Mouse (Mus musculus): Measurements from ENCODE around the gene Fpgs. TPM values are rescaled to one million over a fixed set of nuclear protein-coding genes. Genes with fewer than 3 reads are reported as not detected.

The Fpgs gene
- polyA plus RNA-seq, 1 experiment from 2014 or later = 34.8 TPM

GRCm38 (mm10) chr2:32671147-32671546 lies 32.8 kb downstream of the Fpgs start:
- no peak overlapping the region for H3K4me3 ChIP-seq
- H3K9me3 ChIP-seq = no peaks in the 10 kb centered on the region
- no peaks in the 10 kb centered on the region for H3K27me3 ChIP-seq (ENCODE audit: insufficient read depth, poor library complexity, severe bottlenecking)
- no peak for DNase-seq (ENCODE audit: low spot score)
- WGBS = 82% methylated on average over 9 of the region's 9 CpGs
- peaks cover 54% of the 10 kb centered on the region for H3K36me3 ChIP-seq
- peaks cover 37% of the 10 kb centered on the region for H3K4me1 ChIP-seq
- H3K27ac ChIP-seq = 0 out of 2 replicates have a peak overlapping the region, but pooled peaks have one; percentile 13

GRCm38 (mm10) chr2:32669876-32670275 lies 34.1 kb downstream of the Fpgs start:
- H3K36me3 ChIP-seq = peaks cover 43% of the 10 kb centered on the region
- 57% methylated on average over 3 of the region's 3 CpGs for WGBS
- H3K27ac ChIP-seq = no peak overlapping the region
- H3K4me3 ChIP-seq = no peak overlapping the region
- H3K9me3 ChIP-seq = no peaks in the 10 kb centered on the region
- H3K27me3 ChIP-seq (ENCODE audit: insufficient read depth, poor library complexity, severe bottlenecking) = no peaks in the 10 kb centered on the region
- H3K4me1 ChIP-seq = peaks cover 50% of the 10 kb centered on the region
- DNase-seq (ENCODE audit: low spot score) = no peak

- Histone ChIP-seq H3K27me3 (ENCODE audit: insufficient read depth, poor library complexity, severe bottlenecking) (no peaks in the 10 kb centered on the region), H3K36me3 (peaks cover 27% of the 10 kb centered on the region), H3K27ac (peak overlapping the region; percentile 83), H3K4me1 (peaks cover 48% of the 10 kb centered on the region), H3K9me3 (no peaks in the 10 kb centered on the region), H3K4me3 (no peak overlapping the region)
- DNase-seq (ENCODE audit: low spot score) = no peak
- WGBS = 81% methylated on average over 7 of the region's 7 CpGs
Measured at GRCm38 (mm10) chr2:32668176-32668575, 35.8 kb downstream of the Fpgs start.

- Histone ChIP-seq H3K27me3 (ENCODE audit: insufficient read depth, poor library complexity, severe bottlenecking) (no peaks in the 10 kb centered on the region), H3K27ac (peak overlapping the region; percentile 83), H3K4me3 (no peak overlapping the region), H3K4me1 (peaks cover 44% of the 10 kb centered on the region), H3K36me3 (peaks cover 23% of the 10 kb centered on the region), H3K9me3 (no peaks in the 10 kb centered on the region)
- peak; percentile 86 for DNase-seq (ENCODE audit: low spot score)
- 27% methylated on average over 11 of the region's 11 CpGs for WGBS
Measured at GRCm38 (mm10) chr2:32667775-32668174, 36.2 kb downstream of the Fpgs start.

- H3K9me3 ChIP-seq = no peaks in the 10 kb centered on the region
- 69% methylated on average over 6 of the region's 6 CpGs for WGBS
- H3K27me3 ChIP-seq (ENCODE audit: insufficient read depth, poor library complexity, severe bottlenecking) = no peaks in the 10 kb centered on the region
- peaks cover 14% of the 10 kb centered on the region for H3K36me3 ChIP-seq
- peak overlapping the region; percentile 59 for H3K27ac ChIP-seq
- no peak for DNase-seq (ENCODE audit: low spot score)
- H3K4me1 ChIP-seq = peaks cover 46% of the 10 kb centered on the region
- H3K4me3 ChIP-seq = no peak overlapping the region
Measured at GRCm38 (mm10) chr2:32665853-32666252, 38.1 kb downstream of the Fpgs start.

- Histone ChIP-seq H3K4me3 (no peak overlapping the region), H3K27ac (peak overlapping the region; percentile 59), H3K9me3 (no peaks in the 10 kb centered on the region), H3K27me3 (ENCODE audit: insufficient read depth, poor library complexity, severe bottlenecking) (no peaks in the 10 kb centered on the region), H3K36me3 (peaks cover 13% of the 10 kb centered on the region), H3K4me1 (peaks cover 46% of the 10 kb centered on the region)
- no peak for DNase-seq (ENCODE audit: low spot score)
- 70% methylated on average over 8 of the region's 8 CpGs for WGBS
Measured at GRCm38 (mm10) chr2:32665345-32665744, 38.6 kb downstream of the Fpgs start.

- no peak for DNase-seq (ENCODE audit: low spot score)
- WGBS = 55% methylated on average over 5 of the region's 5 CpGs
- Histone ChIP-seq H3K4me3 (no peak overlapping the region), H3K27me3 (ENCODE audit: insufficient read depth, poor library complexity, severe bottlenecking) (no peaks in the 10 kb centered on the region), H3K4me1 (peaks cover 42% of the 10 kb centered on the region), H3K27ac (peak overlapping the region; percentile 88), H3K36me3 (peaks cover 12% of the 10 kb centered on the region), H3K9me3 (no peaks in the 10 kb centered on the region)
Measured at GRCm38 (mm10) chr2:32662291-32662690, 41.7 kb downstream of the Fpgs start.

- no peaks in the 10 kb centered on the region for H3K27me3 ChIP-seq (ENCODE audit: insufficient read depth, poor library complexity, severe bottlenecking)
- H3K4me1 ChIP-seq = peaks cover 43% of the 10 kb centered on the region
- H3K27ac ChIP-seq = peak overlapping the region; percentile 88
- H3K9me3 ChIP-seq = no peaks in the 10 kb centered on the region
- peaks cover 13% of the 10 kb centered on the region for H3K36me3 ChIP-seq
- no peak overlapping the region for H3K4me3 ChIP-seq
- WGBS = 14% methylated on average over 7 of the region's 7 CpGs
- peak; percentile 87 for DNase-seq (ENCODE audit: low spot score)
Measured at GRCm38 (mm10) chr2:32661509-32662107, 42.3 kb downstream of the Fpgs start.

- DNase-seq (ENCODE audit: low spot score) = no peak
- peaks cover 13% of the 10 kb centered on the region for H3K36me3 ChIP-seq
- H3K4me1 ChIP-seq = peaks cover 49% of the 10 kb centered on the region
- WGBS = 80% methylated on average over 2 of the region's 2 CpGs
- H3K27ac ChIP-seq = peak overlapping the region; percentile 19; the same call in 1 of the 2 replicates
- H3K9me3 ChIP-seq = no peaks in the 10 kb centered on the region
- H3K27me3 ChIP-seq (ENCODE audit: insufficient read depth, poor library complexity, severe bottlenecking) = no peaks in the 10 kb centered on the region
- H3K4me3 ChIP-seq = no peak overlapping the region
Measured at GRCm38 (mm10) chr2:32658873-32659272, 45.1 kb downstream of the Fpgs start.

GRCm38 (mm10) chr2:32655826-32656225 lies 48.1 kb downstream of the Fpgs start:
- peak overlapping the region; percentile 29; the same call in 1 of the 2 replicates for H3K4me3 ChIP-seq
- peaks cover 9% of the 10 kb centered on the region; the same call in 1 of the 2 replicates for H3K36me3 ChIP-seq
- H3K9me3 ChIP-seq = no peaks in the 10 kb centered on the region
- no peaks in the 10 kb centered on the region for H3K27me3 ChIP-seq (ENCODE audit: insufficient read depth, poor library complexity, severe bottlenecking)
- H3K4me1 ChIP-seq = peaks cover 48% of the 10 kb centered on the region
- 41% methylated on average over 12 of the region's 12 CpGs for WGBS
- peak; percentile 85 for DNase-seq (ENCODE audit: low spot score)
- H3K27ac ChIP-seq = peak overlapping the region; percentile 87

- Histone ChIP-seq H3K9me3 (no peaks in the 10 kb centered on the region), H3K4me1 (peaks cover 48% of the 10 kb centered on the region), H3K27me3 (ENCODE audit: insufficient read depth, poor library complexity, severe bottlenecking) (no peaks in the 10 kb centered on the region), H3K27ac (peak overlapping the region; percentile 87), H3K4me3 (peak overlapping the region; percentile 29; the same call in 1 of the 2 replicates), H3K36me3 (peaks cover 9% of the 10 kb centered on the region; the same call in 1 of the 2 replicates)
- no peak for DNase-seq (ENCODE audit: low spot score)
- 71% methylated on average over 3 of the region's 3 CpGs for WGBS
Measured at GRCm38 (mm10) chr2:32655394-32655744, 48.6 kb downstream of the Fpgs start.

- WGBS = 56% methylated on average over 14 of the region's 14 CpGs
- peaks cover 9% of the 10 kb centered on the region; the same call in 1 of the 2 replicates for H3K36me3 ChIP-seq
- H3K27me3 ChIP-seq (ENCODE audit: insufficient read depth, poor library complexity, severe bottlenecking) = no peaks in the 10 kb centered on the region
- DNase-seq (ENCODE audit: low spot score) = no peak
- H3K9me3 ChIP-seq = no peaks in the 10 kb centered on the region
- peaks cover 48% of the 10 kb centered on the region for H3K4me1 ChIP-seq
- no peak overlapping the region; the same call in 1 of the 2 replicates for H3K4me3 ChIP-seq
- peak overlapping the region; percentile 87 for H3K27ac ChIP-seq
Measured at GRCm38 (mm10) chr2:32654743-32655393, 49.1 kb downstream of the Fpgs start.

- peaks cover 46% of the 10 kb centered on the region for H3K4me1 ChIP-seq
- H3K4me3 ChIP-seq = 0 out of 2 replicates have a peak overlapping the region, but pooled peaks have one; percentile 2
- no peaks in the 10 kb centered on the region for H3K9me3 ChIP-seq
- DNase-seq (ENCODE audit: low spot score) = no peak
- peak overlapping the region; percentile 87 for H3K27ac ChIP-seq
- peaks cover 9% of the 10 kb centered on the region; the same call in 1 of the 2 replicates for H3K36me3 ChIP-seq
- WGBS = 21% methylated on average over 7 of the region's 7 CpGs
- no peaks in the 10 kb centered on the region for H3K27me3 ChIP-seq (ENCODE audit: insufficient read depth, poor library complexity, severe bottlenecking)
Measured at GRCm38 (mm10) chr2:32653764-32654163, 50.2 kb downstream of the Fpgs start.

Measured in heart, embryonic 10.5 days (tissue).